Mouse (Mus musculus) megakaryocyte-erythroid progenitor cell, adult 5-6 weeks (primary cell): ENCODE measurements around the gene Ust. TPM values are rescaled to one million over a fixed set of nuclear protein-coding genes. Genes with fewer than 3 reads are reported as not detected.
A peak's percentile ranks its signal among the peaks of the same experiment; 100 is the strongest.
"Not testable (repeated sequence)": the region's sequence is repeated elsewhere in the genome, so short reads cannot be mapped to it uniquely, and the experiment has no call there.

ENCODE experiments used
- ATAC-seq: replicated peaks from 2 replicates; pipeline ENCODE4 v1.8.0; 2016; ENCODE audit warnings: mild to moderate bottlenecking, inconsistent platforms; ENCODE audit not compliant: severe bottlenecking, poor library complexity, low FRiP score, low TSS enrichment
- total RNA-seq, 2 experiments: library from RNA; stranded (forward) in 1 of 2; stranded (reverse) in 1 of 2; fragments of 200-1000, 215-1000 nt in 1 of 2; fragments of >200 nt in 1 of 2; fragmentation: Nextera tagmentation in 1 of 2; gene quantifications; 2 replicates each; pipeline ENCODE4 v1.2.3; 2014 to 2017

The Ust gene
- 0.32 TPM in 1 of 2 replicates, not detected in the other for total RNA-seq (2014; fragmentation: Nextera tagmentation)
- total RNA-seq (2017), result 0.08 TPM in 1 of 2 replicates, not detected in the other

- ATAC-seq, result peak; percentile 46; the same call in 1 of the 2 replicates
Measured at GRCm38 (mm10) chr10:8518141-8519013, at the start of gene Ust. Ust (minus strand) TSS chr10:8518825.

- ATAC-seq, result no peak
Measured at GRCm38 (mm10) chr10:8561366-8561765, 42.7 kb upstream of the Ust start.

- ATAC-seq, result not testable (repeated sequence)
Measured at GRCm38 (mm10) chr10:8559566-8559965, 40.9 kb upstream of the Ust start.

- not testable (repeated sequence) for ATAC-seq
Measured at GRCm38 (mm10) chr10:8552239-8552638, 33.6 kb upstream of the Ust start.

GRCm38 (mm10) chr10:8551601-8552000 lies 33.0 kb upstream of the Ust start:
- not testable (repeated sequence) for ATAC-seq

GRCm38 (mm10) chr10:8541514-8541913 lies 22.9 kb upstream of the Ust start:
- no peak for ATAC-seq

GRCm38 (mm10) chr10:8535445-8535844 lies 16.8 kb upstream of the Ust start:
- ATAC-seq, result no peak

GRCm38 (mm10) chr10:8531651-8532050 lies 13.0 kb upstream of the Ust start:
- ATAC-seq, result no peak

GRCm38 (mm10) chr10:8530505-8531051 lies 12.0 kb upstream of the Ust start:
- ATAC-seq, result no peak

GRCm38 (mm10) chr10:8529173-8529572 lies 10.5 kb upstream of the Ust start:
- no peak for ATAC-seq

- ATAC-seq, result no peak
Measured at GRCm38 (mm10) chr10:8525354-8525753, 6.7 kb upstream of the Ust start.

- no peak for ATAC-seq
Measured at GRCm38 (mm10) chr10:8521536-8521935, 2.9 kb upstream of the Ust start.

- ATAC-seq, result no peak
Measured at GRCm38 (mm10) chr10:8520766-8521395, 2.3 kb upstream of the Ust start.

GRCm38 (mm10) chr10:8519014-8519491 lies 428 bp upstream of the Ust start:
- ATAC-seq, result no peak; the same call in 1 of the 2 replicates

- 0 out of 2 replicates have a peak, but pooled peaks have one; percentile 27 for ATAC-seq
Measured at GRCm38 (mm10) chr10:8517591-8518140, 959 bp downstream of the Ust start.

GRCm38 (mm10) chr10:8516916-8517524 lies 1.6 kb downstream of the Ust start:
- 0 out of 2 replicates have a peak, but pooled peaks have one; percentile 15 for ATAC-seq

- no peak for ATAC-seq
Measured at GRCm38 (mm10) chr10:8513690-8514089, 4.9 kb downstream of the Ust start.

- ATAC-seq, result no peak
Measured at GRCm38 (mm10) chr10:8512222-8512621, 6.4 kb downstream of the Ust start.

GRCm38 (mm10) chr10:8511760-8512159 lies 6.9 kb downstream of the Ust start:
- no peak for ATAC-seq
